Mouse (Mus musculus): ENCODE data around the gene Rhot1.

DNA sequence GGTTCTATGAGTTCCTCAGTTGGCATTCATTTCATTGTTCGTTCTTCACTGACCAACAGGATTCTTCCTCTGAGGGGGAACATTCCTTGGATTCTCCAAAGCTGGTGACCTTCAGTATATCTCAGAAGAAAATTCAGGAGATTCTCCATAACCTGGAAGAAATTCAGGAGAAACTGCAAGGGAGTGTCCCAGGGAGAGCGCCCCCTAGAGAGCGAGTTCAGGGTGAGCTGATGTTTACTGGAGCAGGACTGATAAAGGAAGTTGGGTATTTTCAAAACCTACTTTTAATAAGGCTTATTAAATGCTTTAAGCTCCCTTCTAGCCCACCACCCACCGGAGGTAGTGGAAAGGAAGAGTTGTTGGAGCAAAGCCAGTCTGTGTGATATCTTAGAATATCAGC, 15.0 kb upstream of the Rhot1 start:
- no peak for TF ChIP-seq CTCF (IDR thresholded peaks at IDR 0.05; ENCODE audit: control insufficient read depth, insufficient read depth, insufficient read length)
- no peak for TF ChIP-seq MYOG (IDR thresholded peaks at IDR 0.05; ENCODE audit: control insufficient read depth, extremely low read depth, insufficient read length)
- no peak for TF ChIP-seq MYOD1 (IDR thresholded peaks at IDR 0.05; ENCODE audit: control insufficient read depth, insufficient read length, low read depth)
